Comparison of ENCODE assay signal across 8 mouse cellular contexts in the genomic region with DNA sequence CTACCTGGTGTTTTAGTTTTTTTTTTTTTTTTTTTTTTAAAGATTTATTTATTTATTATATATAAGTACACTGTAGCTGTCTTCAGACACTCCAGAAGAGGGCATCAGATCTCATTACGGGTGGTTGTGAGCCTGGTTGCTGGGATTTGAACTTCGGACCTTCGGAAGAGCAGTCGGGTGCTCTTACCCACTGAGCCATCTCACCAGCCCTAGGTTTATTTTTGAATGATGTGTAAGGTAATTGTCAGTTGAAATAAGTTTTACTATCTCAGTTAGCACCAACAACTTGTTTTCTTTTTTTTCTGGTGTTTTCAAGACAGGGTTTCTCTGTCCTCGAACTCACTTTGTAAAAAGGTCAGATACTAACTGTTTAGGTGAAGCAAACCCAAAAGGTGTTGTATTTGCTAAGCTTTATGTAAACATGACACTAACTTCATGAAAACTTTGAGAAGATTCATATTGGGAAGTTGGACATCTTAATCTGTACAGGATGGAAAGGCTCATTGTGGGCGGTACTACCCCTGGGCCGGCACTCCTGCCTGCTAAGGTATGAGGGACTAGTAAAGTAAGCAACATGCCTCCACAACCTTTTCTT. TPM values are rescaled to one million over a fixed set of nuclear protein-coding genes. Genes with fewer than 3 reads are reported as not detected.
DNase-seq lines count a peak whose midpoint lies in the region; ATAC-seq lines count a peak whose summit lies in the region.

No protein-coding gene starts in this region.

- H3K4me1 ChIP-seq in forebrain, embryonic 15.5 days: peaks cover 22% of the 10 kb centered on the region
- peaks cover 7% of the 10 kb centered on the region for H3K4me1 ChIP-seq in kidney, embryonic 15.5 days
- peaks cover 2% of the 10 kb centered on the region; the same call in 1 of the 2 replicates for H3K4me1 ChIP-seq in midbrain, embryonic 11.5 days (ENCODE audit: control insufficient read depth, insufficient read depth, low read length)

- DNase-seq in kidney, adult 11 months: peak; percentile 41
- no peak for DNase-seq in kidney, postnatal 10 days
- DNase-seq in NIH3T3 (ENCODE audit: low read depth): peak; percentile 85
- DNase-seq in midbrain, embryonic 11.5 days (ENCODE audit: low spot score, missing footprints): peak; percentile 90
- DNase-seq in thymus, postnatal 10 days (ENCODE audit: low spot score in 2 of 2): peak; percentile 37 to 45
- no peak for DNase-seq in urinary bladder, adult 2 months (ENCODE audit: low spot score)

- H3K27me3 ChIP-seq in forebrain, embryonic 15.5 days: no peaks in the 10 kb centered on the region
- H3K27me3 ChIP-seq in kidney, embryonic 15.5 days: 0 out of 2 replicates have a peak, but pooled peaks cover under 1% of the 10 kb centered on the region
- no peaks in the 10 kb centered on the region for H3K27me3 ChIP-seq in midbrain, embryonic 11.5 days (ENCODE audit: control insufficient read depth, insufficient read depth, low read length)

- H3K4me3 ChIP-seq in forebrain, embryonic 15.5 days: no peak overlapping the region
- no peak overlapping the region for H3K4me3 ChIP-seq in kidney, embryonic 15.5 days (replicated peaks)
- no peak overlapping the region for H3K4me3 ChIP-seq in midbrain, embryonic 11.5 days (ENCODE audit: low read depth, low read length)

- H3K36me3 ChIP-seq in forebrain, embryonic 15.5 days: peaks cover 2% of the 10 kb centered on the region
- peaks cover 8% of the 10 kb centered on the region for H3K36me3 ChIP-seq in kidney, embryonic 15.5 days
- H3K36me3 ChIP-seq in midbrain, embryonic 11.5 days (ENCODE audit: control insufficient read depth, insufficient read depth, low read length): no peaks in the 10 kb centered on the region

- no peaks in the 10 kb centered on the region for H3K9me3 ChIP-seq in forebrain, embryonic 15.5 days
- no peaks in the 10 kb centered on the region for H3K9me3 ChIP-seq in kidney, embryonic 15.5 days (replicated peaks)
- no peaks in the 10 kb centered on the region for H3K9me3 ChIP-seq in midbrain, embryonic 11.5 days (ENCODE audit: control insufficient read depth, low read length)

- no peak overlapping the region for H3K4me2 ChIP-seq in forebrain, embryonic 15.5 days (replicated peaks)
- H3K4me2 ChIP-seq in kidney, embryonic 15.5 days: no peak overlapping the region
- H3K4me2 ChIP-seq in midbrain, embryonic 11.5 days: no peak overlapping the region

- H3K27ac ChIP-seq in forebrain, embryonic 15.5 days (replicated peaks): peak overlapping the region; percentile 50
- peak overlapping the region; percentile 77 for H3K27ac ChIP-seq in kidney, embryonic 15.5 days
- no peak overlapping the region for H3K27ac ChIP-seq in midbrain, embryonic 11.5 days (ENCODE audit: low read depth, low read length)

- 12% methylated on average over 7 of the region's 7 CpGs for WGBS in forebrain, embryonic 15.5 days
- WGBS in kidney, embryonic 15.5 days: 8% methylated on average over 7 of the region's 7 CpGs
- WGBS in midbrain, embryonic 11.5 days: 21% methylated on average over 7 of the region's 7 CpGs

- no peak for ATAC-seq in forebrain, embryonic 15.5 days (replicated peaks)
- no peak for ATAC-seq in kidney, embryonic 15.5 days (replicated peaks; ENCODE audit: low FRiP score)
- ATAC-seq in midbrain, embryonic 11.5 days (ENCODE audit: low FRiP score): peak; percentile 28

- H3K9ac ChIP-seq in forebrain, embryonic 15.5 days (replicated peaks): no peak overlapping the region
- no peak overlapping the region for H3K9ac ChIP-seq in kidney, embryonic 15.5 days
- H3K9ac ChIP-seq in midbrain, embryonic 11.5 days (ENCODE audit: low read length): no peak overlapping the region

RNA-seq across cellular contexts. Expression of gene Eapp, which starts 1.4 kb away (rescaled TPM):
- polyA plus RNA-seq in forebrain, embryonic 15.5 days (2015; fragmentation: Nextera tagmentation; extraction: Ambion mirVana): 90.8 and 94.2 TPM in 2 replicates
- polyA plus RNA-seq in kidney, embryonic 15.5 days (2015; fragmentation: Nextera tagmentation; extraction: Ambion mirVana): 61.6 and 63.3 TPM in 2 replicates
- 77.8 and 88.0 TPM in 2 replicates for polyA plus RNA-seq in midbrain, embryonic 11.5 days (2014; fragmentation: Nextera tagmentation; extraction: Ambion mirVana)
- 24.3 and 28.1 TPM in 2 replicates for polyA plus RNA-seq in urinary bladder, adult 2 months (2012; rRNA removed)

RNA-seq across cellular contexts. Expression of gene Sptssa, which starts 40.7 kb away (rescaled TPM):
- polyA plus RNA-seq in forebrain, embryonic 15.5 days (2015; fragmentation: Nextera tagmentation; extraction: Ambion mirVana): 156 and 171 TPM in 2 replicates
- 192 and 214 TPM in 2 replicates for polyA plus RNA-seq in kidney, embryonic 15.5 days (2015; fragmentation: Nextera tagmentation; extraction: Ambion mirVana)
- polyA plus RNA-seq in midbrain, embryonic 11.5 days (2014; fragmentation: Nextera tagmentation; extraction: Ambion mirVana): 213 and 221 TPM in 2 replicates
- polyA plus RNA-seq in urinary bladder, adult 2 months (2012; rRNA removed): 89.2 and 106 TPM in 2 replicates

Comparison
In these comparisons a context has a peak if more than half of its experiments do, and no peak if none do; other contexts are left out.
1. DNase-seq: peak in kidney, adult 11 months (single experiment), NIH3T3 (single experiment), midbrain, embryonic 11.5 days (single experiment) and thymus, postnatal 10 days (2 of 2); none in kidney, postnatal 10 days (single experiment) and urinary bladder, adult 2 months (single experiment).